Mouse (Mus musculus): ENCODE results near the gene Gm3072. TPM values are rescaled to one million over a fixed set of nuclear protein-coding genes. Genes with fewer than 3 reads are reported as not detected.
"Not testable (repeated sequence)": the region's sequence is repeated elsewhere in the genome, so short reads cannot be mapped to it uniquely, and the experiment has no call there.

Gm3072 gene
- total RNA-seq (2015; ENCODE audit: low replicate concordance): not detected in 2 replicates
- not detected in 2 replicates for total RNA-seq (2017; ENCODE audit: low replicate concordance)

- not testable (repeated sequence) for ATAC-seq (replicated peaks; ENCODE audit: low FRiP score, poor library complexity, severe bottlenecking)
Measured at GRCm38 (mm10) chr14:41624512-41624911, at the start of gene Gm3072. Gm3072 (minus strand) TSS chr14:41624612.

GRCm38 (mm10) chr14:41648176-41648575, 23.8 kb upstream of the Gm3072 start:
- ATAC-seq (replicated peaks; ENCODE audit: low FRiP score, poor library complexity, severe bottlenecking): not testable (repeated sequence)

- ATAC-seq (replicated peaks; ENCODE audit: low FRiP score, poor library complexity, severe bottlenecking): not testable (repeated sequence)
Measured at GRCm38 (mm10) chr14:41646387-41646786, 22.0 kb upstream of the Gm3072 start, which contains the start of gene Gm3676. Gm3676 (minus strand) TSS chr14:41646487.

- ATAC-seq (replicated peaks; ENCODE audit: low FRiP score, poor library complexity, severe bottlenecking): not testable (repeated sequence)
Measured at GRCm38 (mm10) chr14:41630144-41630543, 5.7 kb upstream of the Gm3072 start.

- not testable (repeated sequence) for ATAC-seq (replicated peaks; ENCODE audit: low FRiP score, poor library complexity, severe bottlenecking)
Measured at GRCm38 (mm10) chr14:41622535-41622934, 1.9 kb downstream of the Gm3072 start.

- ATAC-seq (replicated peaks; ENCODE audit: low FRiP score, poor library complexity, severe bottlenecking): not testable (repeated sequence)
Measured at GRCm38 (mm10) chr14:41610690-41611089, 13.7 kb downstream of the Gm3072 start.

GRCm38 (mm10) chr14:41600935-41601334, 23.5 kb downstream of the Gm3072 start:
- ATAC-seq (replicated peaks; ENCODE audit: low FRiP score, poor library complexity, severe bottlenecking): not testable (repeated sequence)

- ATAC-seq (replicated peaks; ENCODE audit: low FRiP score, poor library complexity, severe bottlenecking): not testable (repeated sequence)
Measured at GRCm38 (mm10) chr14:41586346-41586745, 38.1 kb downstream of the Gm3072 start.

GRCm38 (mm10) chr14:41572911-41573310, 51.5 kb downstream of the Gm3072 start, which contains the start of gene 1700049E17Rik2:
1700049E17Rik2 (plus strand) TSS chr14:41573211.
- not testable (repeated sequence) for ATAC-seq (replicated peaks; ENCODE audit: low FRiP score, poor library complexity, severe bottlenecking)

Other genes starting within 250 kb of the Gm3072 start
- not detected in 2 replicates for gene Gm7945, start 238.2 kb downstream of the Gm3072 start, total RNA-seq (2015; ENCODE audit: low replicate concordance)
- not detected in 2 replicates for gene Gm7945, start 238.2 kb downstream of the Gm3072 start, total RNA-seq (2017; ENCODE audit: low replicate concordance)
- gene Gm6482, start 216.3 kb downstream of the Gm3072 start, total RNA-seq (2015; ENCODE audit: low replicate concordance): not detected in 2 replicates
- not detected in 2 replicates for gene Gm6482, start 216.3 kb downstream of the Gm3072 start, total RNA-seq (2017; ENCODE audit: low replicate concordance)
- not detected in 2 replicates for gene Gm7954, start 171.1 kb downstream of the Gm3072 start, total RNA-seq (2015; ENCODE audit: low replicate concordance)
- not detected in 2 replicates for gene Gm7954, start 171.1 kb downstream of the Gm3072 start, total RNA-seq (2017; ENCODE audit: low replicate concordance)
- gene Gm3486, start 135.1 kb downstream of the Gm3072 start, total RNA-seq (2015; ENCODE audit: low replicate concordance): not detected in 2 replicates
- not detected in 2 replicates for gene Gm3486, start 135.1 kb downstream of the Gm3072 start, total RNA-seq (2017; ENCODE audit: low replicate concordance)
- not detected in 2 replicates for gene Gm7970, start 69.0 kb downstream of the Gm3072 start, total RNA-seq (2015; ENCODE audit: low replicate concordance)
- gene Gm7970, start 69.0 kb downstream of the Gm3072 start, total RNA-seq (2017; ENCODE audit: low replicate concordance): not detected in 2 replicates
- not detected in 2 replicates for gene 1700049E17Rik2, start 51.4 kb downstream of the Gm3072 start, total RNA-seq (2015; ENCODE audit: low replicate concordance)
- gene 1700049E17Rik2, start 51.4 kb downstream of the Gm3072 start, total RNA-seq (2017; ENCODE audit: low replicate concordance): 0.28 TPM in 1 of 2 replicates, not detected in the other
- gene Gm3676, start 21.9 kb upstream of the Gm3072 start, total RNA-seq (2015; ENCODE audit: low replicate concordance): not detected in 2 replicates
- not detected in 2 replicates for gene Gm3676, start 21.9 kb upstream of the Gm3072 start, total RNA-seq (2017; ENCODE audit: low replicate concordance)
- not detected in 2 replicates for gene Gm8068, start 77.3 kb upstream of the Gm3072 start, total RNA-seq (2015; ENCODE audit: low replicate concordance)
- not detected in 2 replicates for gene Gm8068, start 77.3 kb upstream of the Gm3072 start, total RNA-seq (2017; ENCODE audit: low replicate concordance)
- gene Gm7929, start 126.0 kb upstream of the Gm3072 start, total RNA-seq (2015; ENCODE audit: low replicate concordance): not detected in 2 replicates
- gene Gm7929, start 126.0 kb upstream of the Gm3072 start, total RNA-seq (2017; ENCODE audit: low replicate concordance): not detected in 2 replicates
- gene Gm47189, start 147.8 kb upstream of the Gm3072 start, total RNA-seq (2015; ENCODE audit: low replicate concordance): not detected in 2 replicates
- gene Gm47189, start 147.8 kb upstream of the Gm3072 start, total RNA-seq (2017; ENCODE audit: low replicate concordance): not detected in 2 replicates